Mouse (Mus musculus): ENCODE data around the gene D3Ertd254e. TPM values are rescaled to one million over a fixed set of nuclear protein-coding genes. Genes with fewer than 3 reads are reported as not detected.
A peak's percentile ranks its signal among the peaks of the same experiment; 100 is the strongest.
"Not testable (repeated sequence)": the region's sequence is repeated elsewhere in the genome, so short reads cannot be mapped to it uniquely, and the experiment has no call there.

The D3Ertd254e gene
- 11.6 and 13.9 TPM in 2 replicates for polyA plus RNA-seq (2015; fragmentation: Nextera tagmentation; extraction: Ambion mirVana)

DNA sequence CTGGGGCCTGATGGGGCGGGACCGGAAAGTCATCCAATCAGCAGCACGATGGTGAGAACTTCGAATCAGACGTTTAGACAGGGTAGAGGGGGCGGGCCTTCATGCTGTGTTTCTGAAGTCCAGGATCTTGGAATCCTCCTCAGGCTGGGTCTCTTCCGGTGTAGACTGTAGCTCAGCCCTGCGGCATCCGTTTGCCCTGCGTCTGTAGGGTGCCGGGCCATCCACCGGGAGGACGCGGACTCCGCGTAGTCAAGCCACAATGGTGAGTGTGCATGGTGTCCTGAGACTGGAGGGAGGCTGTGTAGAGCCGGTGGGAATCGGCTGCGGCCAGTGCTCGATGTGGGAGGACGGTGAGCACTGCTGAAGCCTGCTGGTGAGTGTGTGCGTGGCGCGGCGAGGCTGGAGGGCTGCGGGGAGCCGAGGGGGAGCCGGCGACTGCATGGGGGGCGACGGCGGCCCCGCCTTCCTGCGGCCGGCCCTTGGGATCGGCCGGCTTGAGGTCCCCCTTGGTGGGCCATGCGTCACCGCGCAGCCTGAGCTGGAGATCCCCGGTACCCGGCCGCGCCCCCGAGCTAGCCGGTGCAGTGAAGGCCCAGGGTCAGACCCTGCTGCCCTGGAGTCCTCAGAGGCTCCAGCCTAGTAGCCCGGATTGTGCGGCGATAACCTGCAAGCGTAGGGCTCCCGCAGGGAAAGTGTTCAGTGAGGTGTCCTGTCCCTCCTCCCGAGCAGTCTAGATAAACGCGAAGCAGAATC is at the start of gene D3Ertd254e:
TSS of gene D3Ertd254e (plus strand) at position 84 of the 753 bp plus-strand sequence.
- Histone ChIP-seq H3K27me3 (no peaks in the 10 kb centered on the region), H3K4me3 (replicated peaks) (peak within 1 kb of the TSS; percentile 96), H3K4me2 (replicated peaks) (peak within 1 kb of the TSS; percentile 68), H3K27ac (peak within 1 kb of the TSS; percentile 95), H3K9ac (replicated peaks) (peak within 1 kb of the TSS; percentile 97), H3K9me3 (no peaks in the 10 kb centered on the region), H3K4me1 (replicated peaks) (peaks cover 35% of the 10 kb centered on the region), H3K36me3 (no peaks in the 10 kb centered on the region)
- peak; percentile 100 for ATAC-seq
- WGBS: under 1% methylated on average over 54 of the region's 54 CpGs

DNA sequence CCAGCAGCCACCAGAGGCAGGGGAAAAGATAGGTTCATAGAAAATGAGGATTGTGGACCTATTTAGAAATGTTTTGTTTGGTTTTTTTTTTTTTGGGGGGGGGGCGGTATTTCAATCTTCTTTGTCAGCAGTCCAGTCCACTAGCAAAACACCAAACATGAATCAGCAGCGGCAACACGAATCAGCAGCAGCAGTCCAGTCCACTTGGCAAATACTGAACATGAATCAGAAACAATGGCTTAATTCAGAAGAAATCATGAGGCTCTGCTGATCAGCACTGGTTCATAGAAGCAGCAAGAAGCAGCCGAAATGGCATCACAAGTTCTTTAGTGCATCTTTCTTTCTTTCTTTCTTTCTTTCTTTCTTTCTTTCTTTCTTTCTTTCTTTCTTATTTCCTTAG is 34.7 kb upstream of the D3Ertd254e start:
- no peaks in the 10 kb centered on the region for H3K36me3 ChIP-seq
- H3K27me3 ChIP-seq: no peaks in the 10 kb centered on the region
- 89% methylated on average over 4 of the region's 4 CpGs for WGBS
- no peaks in the 10 kb centered on the region for H3K9me3 ChIP-seq
- H3K9ac ChIP-seq (replicated peaks): no peak overlapping the region
- no peak overlapping the region for H3K4me2 ChIP-seq (replicated peaks)
- no peak for ATAC-seq
- no peaks in the 10 kb centered on the region for H3K4me1 ChIP-seq (replicated peaks)
- H3K4me3 ChIP-seq (replicated peaks): no peak overlapping the region
- H3K27ac ChIP-seq: no peak overlapping the region

DNA sequence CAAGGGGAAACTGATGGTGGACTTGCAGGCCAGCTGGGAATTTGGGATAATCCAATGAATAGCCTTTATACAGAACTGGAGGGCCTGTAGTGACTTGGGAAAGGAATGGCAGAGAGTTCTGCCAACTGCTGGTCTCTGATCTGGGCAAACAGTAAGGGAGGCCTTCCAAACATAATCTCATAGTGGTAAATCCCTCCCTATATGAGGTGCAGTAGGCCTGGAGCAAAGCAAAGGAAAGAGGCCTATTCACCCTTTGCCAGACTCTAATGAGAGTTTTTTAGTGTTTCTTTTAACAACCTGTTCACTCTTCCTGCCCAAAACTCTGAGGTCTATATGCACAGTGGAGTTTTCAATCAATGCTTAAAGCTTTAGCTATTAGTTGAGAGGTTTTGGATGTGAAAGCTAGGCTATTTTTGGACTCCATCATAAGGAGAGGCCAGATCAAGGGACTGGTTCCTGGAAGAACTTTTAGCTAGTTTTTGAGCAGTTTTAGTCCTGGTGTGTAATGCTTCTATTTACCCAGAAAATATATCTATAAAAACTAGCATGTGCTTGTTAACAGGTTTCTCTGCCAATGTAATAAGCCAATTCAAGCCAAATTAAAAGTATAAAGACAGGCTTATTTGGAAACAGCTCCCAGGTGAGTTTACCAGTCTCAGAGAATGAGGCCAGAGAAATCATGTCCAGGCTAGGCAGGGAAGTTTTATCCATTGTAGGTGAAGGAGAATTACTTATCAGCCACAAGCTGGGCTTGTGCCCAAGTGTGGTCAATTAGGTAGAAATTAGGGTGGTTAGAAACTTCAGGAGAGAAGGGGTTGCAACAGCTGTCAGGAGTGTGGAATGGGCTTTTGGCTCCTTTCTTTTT is 30.9 kb upstream of the D3Ertd254e start:
- Histone ChIP-seq H3K27me3 (no peaks in the 10 kb centered on the region), H3K9me3 (peaks cover 12% of the 10 kb centered on the region), H3K4me3 (replicated peaks) (no peak overlapping the region), H3K9ac (replicated peaks) (no peak overlapping the region), H3K4me2 (replicated peaks) (no peak overlapping the region), H3K27ac (no peak overlapping the region), H3K36me3 (no peaks in the 10 kb centered on the region), H3K4me1 (replicated peaks) (no peaks in the 10 kb centered on the region)
- ATAC-seq: no peak

DNA sequence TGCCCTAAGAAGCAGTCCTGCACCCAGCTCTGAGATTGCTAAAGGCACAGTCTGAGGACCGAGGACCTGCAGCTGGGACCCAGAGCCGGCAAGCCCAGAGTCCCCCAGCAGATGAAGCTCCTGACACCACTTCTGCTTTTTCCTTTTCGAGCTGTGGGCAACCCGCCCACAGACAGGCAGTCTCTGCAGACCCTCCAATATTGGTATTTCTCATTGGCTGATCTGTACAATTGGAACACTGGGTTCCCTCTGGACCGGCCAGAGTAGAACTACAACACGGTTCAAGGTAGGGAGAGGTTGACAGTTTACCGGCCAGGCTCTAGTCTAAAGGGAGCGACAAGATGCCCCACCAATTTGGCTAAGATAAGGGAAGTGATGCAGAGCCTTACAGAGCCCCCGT is 24.6 kb upstream of the D3Ertd254e start:
- H3K9ac ChIP-seq (replicated peaks); H3K4me1 ChIP-seq (replicated peaks); ATAC-seq; H3K4me2 ChIP-seq (replicated peaks); H3K27me3 ChIP-seq; H3K36me3 ChIP-seq; H3K4me3 ChIP-seq (replicated peaks); H3K27ac ChIP-seq: not testable (repeated sequence)
- H3K9me3 ChIP-seq: peaks cover 12% of the 10 kb centered on the region
- WGBS: 92% methylated on average over 9 of the region's 9 CpGs

DNA sequence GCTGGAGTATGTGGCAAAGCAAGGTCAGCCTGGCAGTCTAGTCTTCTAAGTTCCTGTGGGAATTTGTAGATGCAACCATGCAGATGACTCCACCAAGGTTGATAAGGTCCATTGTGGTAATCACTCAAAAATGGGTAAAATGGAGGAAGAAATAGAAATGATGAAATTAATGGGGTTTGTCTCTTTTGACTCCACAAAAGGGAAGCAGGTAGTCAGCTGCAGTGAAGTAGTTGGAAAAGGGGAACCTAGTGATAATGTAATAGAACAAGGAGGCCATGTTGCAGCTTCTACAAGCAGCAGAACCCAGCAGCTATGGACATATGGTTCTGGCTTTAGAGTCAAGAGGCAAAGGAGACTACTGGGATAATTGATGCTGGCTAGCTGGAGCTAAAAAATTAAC is 14.7 kb upstream of the D3Ertd254e start:
- Histone ChIP-seq H3K4me1 (replicated peaks) (no peaks in the 10 kb centered on the region), H3K4me2 (replicated peaks) (no peak overlapping the region), H3K27ac (no peak overlapping the region), H3K4me3 (replicated peaks) (no peak overlapping the region), H3K36me3 (no peaks in the 10 kb centered on the region), H3K9me3 (no peaks in the 10 kb centered on the region), H3K9ac (replicated peaks) (no peak overlapping the region), H3K27me3 (no peaks in the 10 kb centered on the region)
- ATAC-seq: no peak

DNA sequence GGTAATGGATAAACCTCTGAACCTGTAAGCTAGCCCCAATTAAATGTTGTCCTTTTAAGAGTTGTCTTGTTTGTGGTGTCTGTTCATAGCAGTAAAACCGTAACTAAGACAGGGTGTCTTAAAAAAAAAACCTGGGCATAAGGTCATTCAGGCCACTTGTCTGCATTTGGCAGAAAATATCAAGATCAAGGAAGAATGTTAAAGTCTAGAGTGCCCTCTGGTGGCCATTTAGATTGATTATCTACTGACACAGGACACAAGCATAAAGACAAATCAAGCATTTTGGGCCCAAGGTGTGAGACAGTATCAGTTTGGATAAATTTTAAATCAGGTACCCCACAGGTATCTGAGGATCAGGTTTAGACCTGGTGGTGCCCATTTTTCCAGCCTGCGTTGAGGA is 13.3 kb upstream of the D3Ertd254e start:
- no peak overlapping the region for H3K27ac ChIP-seq
- H3K4me3 ChIP-seq (replicated peaks): no peak overlapping the region
- H3K27me3 ChIP-seq: no peaks in the 10 kb centered on the region
- H3K4me1 ChIP-seq (replicated peaks): no peaks in the 10 kb centered on the region
- 64% methylated on average over 2 of the region's 2 CpGs for WGBS
- no peak overlapping the region for H3K9ac ChIP-seq (replicated peaks)
- ATAC-seq: no peak
- H3K4me2 ChIP-seq (replicated peaks): no peak overlapping the region
- H3K9me3 ChIP-seq: no peaks in the 10 kb centered on the region
- no peaks in the 10 kb centered on the region for H3K36me3 ChIP-seq

DNA sequence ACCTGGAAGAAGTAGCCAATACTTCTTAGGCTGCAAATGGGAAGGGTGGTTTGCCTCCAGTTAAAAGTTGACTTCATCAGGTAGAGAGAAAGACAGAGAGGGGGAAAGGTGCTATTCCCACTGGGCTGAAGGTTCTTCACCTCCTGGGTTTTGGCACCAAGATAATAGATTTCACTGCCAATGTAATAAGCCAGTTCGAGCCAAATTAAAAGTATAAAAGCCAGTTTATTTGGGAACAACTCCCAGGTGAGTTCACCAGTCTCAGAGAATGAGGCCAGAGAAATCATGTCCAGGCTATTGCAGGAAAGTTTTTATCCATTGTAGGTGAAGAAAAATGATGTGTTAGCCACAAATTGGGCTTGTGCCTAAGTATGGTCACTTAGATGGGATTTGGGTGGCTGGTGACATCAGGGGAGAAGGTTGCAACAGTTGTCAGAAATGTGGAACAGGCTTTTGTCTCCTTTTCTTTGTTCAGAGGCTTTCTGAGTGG is 12.6 kb upstream of the D3Ertd254e start:
- no peak for ATAC-seq
- 85% methylated on average over 1 of the region's 1 CpGs for WGBS
- Histone ChIP-seq H3K36me3 (no peaks in the 10 kb centered on the region), H3K4me3 (replicated peaks) (no peak overlapping the region), H3K9ac (replicated peaks) (no peak overlapping the region), H3K27me3 (no peaks in the 10 kb centered on the region), H3K9me3 (no peaks in the 10 kb centered on the region), H3K4me1 (replicated peaks) (no peaks in the 10 kb centered on the region), H3K27ac (no peak overlapping the region), H3K4me2 (replicated peaks) (no peak overlapping the region)

DNA sequence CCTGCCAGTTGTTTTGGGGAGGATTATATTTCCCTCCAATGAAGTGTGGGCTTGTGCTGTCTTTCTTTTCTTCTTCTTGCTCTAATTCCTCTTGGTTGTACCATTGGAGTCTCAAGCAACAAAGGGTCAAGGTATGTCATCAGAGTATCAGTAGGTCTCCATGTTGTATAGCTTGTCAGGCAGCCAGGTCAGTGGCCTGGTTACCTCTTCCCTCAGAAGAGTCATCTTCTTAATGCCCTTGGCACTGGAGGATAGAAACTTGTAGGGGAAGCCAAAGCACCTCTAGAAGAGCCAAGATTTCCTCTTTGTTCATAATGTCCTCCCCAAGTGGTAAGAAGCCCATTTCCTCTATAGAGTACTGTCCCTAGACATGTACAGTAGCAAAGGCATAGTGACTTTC is 11.8 kb upstream of the D3Ertd254e start:
- Histone ChIP-seq H3K27me3 (no peaks in the 10 kb centered on the region), H3K9ac (replicated peaks) (no peak overlapping the region), H3K36me3 (no peaks in the 10 kb centered on the region), H3K4me1 (replicated peaks) (no peaks in the 10 kb centered on the region), H3K4me2 (replicated peaks) (no peak overlapping the region), H3K9me3 (no peaks in the 10 kb centered on the region), H3K27ac (no peak overlapping the region), H3K4me3 (replicated peaks) (no peak overlapping the region)
- ATAC-seq: no peak

DNA sequence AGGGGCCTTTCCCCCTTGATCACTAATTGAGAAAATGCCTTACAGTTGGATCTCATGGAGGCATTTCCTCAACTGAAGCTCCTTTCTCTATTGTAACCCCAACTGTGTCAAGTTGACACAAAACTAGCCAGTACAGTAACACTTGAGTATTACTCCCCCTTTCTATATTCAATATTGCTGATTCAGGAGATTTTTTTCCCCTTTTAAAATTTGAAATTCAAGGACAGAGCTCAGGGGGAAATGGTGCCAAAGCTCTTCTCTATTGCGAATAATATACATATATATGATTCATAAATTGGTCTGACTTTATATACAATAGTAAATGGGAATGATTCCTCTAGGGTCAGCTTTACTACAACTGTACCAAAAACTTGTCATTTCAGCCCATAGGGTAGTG is 282 bp upstream of the D3Ertd254e start:
- Histone ChIP-seq H3K9ac (replicated peaks) (no peak overlapping the region), H3K27me3 (no peaks in the 10 kb centered on the region), H3K36me3 (no peaks in the 10 kb centered on the region), H3K4me1 (replicated peaks) (peaks cover 33% of the 10 kb centered on the region), H3K9me3 (no peaks in the 10 kb centered on the region), H3K4me2 (replicated peaks) (peak overlapping the region; percentile 68; the same call in 1 of the 2 replicates), H3K4me3 (replicated peaks) (peak overlapping the region; percentile 96), H3K27ac (no peak overlapping the region)
- no peak for ATAC-seq
- WGBS: 9% methylated on average over 1 of the region's 1 CpGs

DNA sequence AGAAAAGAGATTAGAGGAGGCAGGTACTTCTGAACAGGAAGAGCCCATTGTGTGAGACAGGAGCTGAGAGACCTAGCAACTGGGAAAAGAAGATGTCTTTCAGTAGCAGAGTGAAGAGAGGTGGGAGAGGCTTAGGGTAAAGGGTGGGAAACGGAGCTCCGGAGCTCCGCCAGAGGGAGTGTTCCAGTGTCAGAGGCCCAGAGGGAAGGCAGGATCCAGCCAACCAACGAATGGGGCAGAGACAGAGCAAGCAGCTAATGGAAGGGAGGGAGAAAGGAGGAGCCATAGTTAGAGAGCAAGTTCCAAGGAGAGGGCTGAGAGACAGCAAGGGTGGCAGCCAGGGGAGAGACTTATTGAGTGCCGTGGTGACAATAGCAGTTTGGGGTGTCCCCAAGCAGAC is 4.5 kb downstream of the D3Ertd254e start:
- Histone ChIP-seq H3K27ac (no peak overlapping the region), H3K9me3 (peaks cover 5% of the 10 kb centered on the region; the same call in 1 of the 2 replicates), H3K36me3 (peaks cover 11% of the 10 kb centered on the region), H3K9ac (replicated peaks) (no peak overlapping the region), H3K4me3 (replicated peaks) (no peak overlapping the region), H3K4me2 (replicated peaks) (no peak overlapping the region), H3K27me3 (no peaks in the 10 kb centered on the region), H3K4me1 (replicated peaks) (peaks cover 35% of the 10 kb centered on the region)
- WGBS: 21% methylated on average over 5 of the region's 5 CpGs
- ATAC-seq: no peak

DNA sequence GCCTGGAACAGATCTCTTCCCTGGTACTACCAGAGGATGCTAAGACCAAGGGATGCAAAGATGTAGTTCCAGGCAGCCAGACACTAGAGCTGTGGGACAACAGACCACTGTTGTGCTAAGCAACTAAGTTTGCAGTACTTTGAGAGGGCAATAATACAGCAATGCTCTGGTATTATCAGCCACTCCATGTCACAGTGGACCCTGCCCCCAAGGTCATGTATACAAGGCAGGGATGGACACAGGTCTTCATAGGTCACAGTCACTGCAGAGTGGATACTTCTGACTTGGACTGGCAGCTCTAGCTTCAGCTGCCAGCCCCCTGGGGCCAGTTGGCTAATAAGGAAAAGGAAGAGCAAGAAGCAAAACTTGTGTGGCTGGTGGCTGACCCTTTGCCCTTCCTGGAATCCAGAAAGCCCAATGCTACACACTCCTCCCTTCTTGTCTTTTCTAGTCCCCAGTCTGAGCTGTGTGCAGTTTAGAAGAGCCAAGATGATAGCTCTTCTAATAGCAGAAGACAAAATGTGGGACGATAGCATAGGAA is 19.9 kb downstream of the D3Ertd254e start:
- 100% methylated on average over 1 of the region's 1 CpGs for WGBS
- Histone ChIP-seq H3K36me3 (peaks cover 31% of the 10 kb centered on the region), H3K9me3 (no peaks in the 10 kb centered on the region), H3K9ac (replicated peaks) (no peak overlapping the region), H3K27me3 (no peaks in the 10 kb centered on the region), H3K27ac (no peak overlapping the region), H3K4me2 (replicated peaks) (no peak overlapping the region), H3K4me1 (replicated peaks) (no peaks in the 10 kb centered on the region), H3K4me3 (replicated peaks) (no peak overlapping the region)
- no peak for ATAC-seq

DNA sequence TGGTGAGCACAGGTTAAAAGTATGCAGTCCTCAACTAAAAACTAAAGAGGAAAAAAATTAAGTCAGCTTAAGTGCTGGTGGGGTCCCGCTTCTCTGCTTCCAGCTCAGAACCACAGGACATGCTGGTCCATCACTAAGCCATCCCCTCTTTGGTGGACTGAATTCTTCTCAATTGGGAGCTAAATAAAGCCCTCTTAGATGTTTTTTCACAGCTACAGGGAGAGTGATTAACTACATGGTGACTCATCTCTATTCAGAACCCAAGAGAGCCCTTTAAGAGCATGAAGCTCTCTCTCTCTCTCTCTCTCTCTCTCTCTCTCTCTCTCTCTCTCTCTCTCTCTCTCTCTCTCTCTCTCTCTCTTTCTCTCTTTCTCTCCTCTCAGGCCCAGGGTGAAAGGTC is 20.5 kb downstream of the D3Ertd254e start:
- peaks cover 25% of the 10 kb centered on the region for H3K36me3 ChIP-seq
- H3K4me1 ChIP-seq (replicated peaks): no peaks in the 10 kb centered on the region
- H3K4me3 ChIP-seq (replicated peaks): no peak overlapping the region
- no peaks in the 10 kb centered on the region for H3K27me3 ChIP-seq
- no peak overlapping the region for H3K4me2 ChIP-seq (replicated peaks)
- H3K9ac ChIP-seq (replicated peaks): no peak overlapping the region
- ATAC-seq: no peak
- no peak overlapping the region for H3K27ac ChIP-seq
- WGBS: 92% methylated on average over 1 of the region's 1 CpGs
- no peaks in the 10 kb centered on the region for H3K9me3 ChIP-seq

Measured in midbrain, embryonic 13.5 days (tissue).